Mouse (Mus musculus) layer of hippocampus, adult 9-11 months (tissue): ENCODE results near the gene Cds2.
"Not testable (repeated sequence)": the region's sequence is repeated elsewhere in the genome, so short reads cannot be mapped to it uniquely, and the experiment has no call there.

Experiments
- DNase-seq: peaks from one replicate; pipeline ENCODE4 v3.0.0; 2022

Gene Cds2

GRCm38 (mm10) chr2:132266086-132266485 is 3.1 kb downstream of the Cds2 start:
- DNase-seq = no peak

GRCm38 (mm10) chr2:132269217-132269616 is 6.3 kb downstream of the Cds2 start:
- DNase-seq = no peak

DNA sequence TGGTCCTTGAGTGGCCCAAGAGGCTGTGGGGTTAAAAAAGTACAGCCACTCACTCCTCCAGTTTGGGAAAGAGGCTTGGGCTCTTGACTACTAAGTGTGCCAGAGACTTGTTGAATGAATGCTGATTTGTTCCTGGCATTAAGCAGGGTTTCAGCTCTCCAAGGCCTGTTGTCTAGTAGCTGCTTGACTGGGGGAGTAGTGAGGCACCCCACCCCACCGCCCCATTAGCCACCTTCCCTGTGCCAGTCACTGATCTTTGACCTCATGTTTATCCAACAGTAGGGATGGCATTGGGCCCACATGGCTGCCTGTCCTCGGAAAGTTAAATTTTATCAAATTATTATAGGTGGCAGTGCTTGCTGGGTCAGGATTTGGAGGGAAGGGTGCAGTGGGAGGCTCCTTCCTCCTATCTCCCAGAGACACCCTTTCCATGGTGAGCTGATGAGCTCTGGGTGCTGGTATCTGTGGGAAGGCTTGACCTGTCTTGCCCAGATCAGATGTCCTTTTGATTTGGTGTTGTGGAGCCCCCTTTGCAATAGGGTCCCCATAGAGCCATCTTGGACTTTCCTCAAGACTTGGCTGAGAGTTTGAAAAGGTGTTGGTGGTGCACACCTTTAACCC is 7.5 kb downstream of the Cds2 start:
- no peak for DNase-seq

- DNase-seq = no peak
These were observed 9.9 kb downstream of the Cds2 start for GRCm38 (mm10) chr2:132272694-132273389.

GRCm38 (mm10) chr2:132275527-132275926 is 12.6 kb downstream of the Cds2 start:
- DNase-seq = no peak

DNA sequence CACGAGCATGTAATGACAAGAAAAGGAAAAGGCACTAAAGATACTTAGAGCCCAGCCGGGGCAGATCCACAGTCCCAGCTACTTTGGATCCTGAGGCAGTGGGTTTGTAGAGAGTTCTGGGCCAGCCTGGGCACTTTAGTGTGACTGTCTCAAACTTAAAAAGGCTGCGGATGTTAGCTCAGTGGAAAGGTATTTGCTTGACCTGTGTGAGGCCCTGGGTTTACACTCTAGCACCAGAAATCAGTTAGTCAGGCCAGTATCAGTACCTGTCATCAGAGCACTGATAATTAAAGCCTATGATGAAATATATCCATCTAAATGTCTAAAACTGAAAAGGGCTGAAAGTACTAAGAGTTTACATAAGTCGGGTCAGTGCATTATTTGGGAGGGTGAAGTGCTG is 13.3 kb downstream of the Cds2 start:
- DNase-seq = no peak

GRCm38 (mm10) chr2:132278273-132278853 is 15.4 kb downstream of the Cds2 start:
- no peak for DNase-seq

DNA sequence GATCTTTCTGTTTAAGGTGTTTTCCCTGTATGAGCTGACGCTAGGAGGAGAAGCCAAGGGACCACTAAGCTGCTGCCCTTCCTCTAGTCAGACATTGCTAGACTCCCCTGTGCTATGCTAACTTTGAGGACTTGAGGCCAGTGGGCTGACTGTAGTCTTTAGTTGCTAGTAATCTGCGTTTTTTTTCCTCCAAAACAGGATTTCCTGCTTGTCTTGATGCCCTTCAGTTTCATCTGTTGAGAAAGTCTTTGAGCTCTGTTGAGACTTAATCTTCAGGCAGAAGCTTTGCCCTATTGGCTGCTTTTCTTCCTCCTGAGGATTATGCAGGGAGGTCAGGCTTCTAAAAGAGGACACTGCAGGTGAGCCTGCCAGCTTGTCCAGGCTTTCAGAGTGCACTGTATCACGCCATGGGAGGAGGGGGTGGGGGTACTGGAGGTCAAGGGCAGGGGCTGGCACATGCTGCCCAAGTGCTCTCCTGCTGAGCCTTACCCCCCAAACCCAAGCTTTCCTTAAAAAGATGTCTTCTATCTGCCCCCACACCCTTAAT is 16.5 kb downstream of the Cds2 start:
- DNase-seq = no peak

- DNase-seq = no peak
These were observed 17.0 kb downstream of the Cds2 start for GRCm38 (mm10) chr2:132279978-132280377.

GRCm38 (mm10) chr2:132280518-132281120 is 17.7 kb downstream of the Cds2 start:
- no peak for DNase-seq

DNA sequence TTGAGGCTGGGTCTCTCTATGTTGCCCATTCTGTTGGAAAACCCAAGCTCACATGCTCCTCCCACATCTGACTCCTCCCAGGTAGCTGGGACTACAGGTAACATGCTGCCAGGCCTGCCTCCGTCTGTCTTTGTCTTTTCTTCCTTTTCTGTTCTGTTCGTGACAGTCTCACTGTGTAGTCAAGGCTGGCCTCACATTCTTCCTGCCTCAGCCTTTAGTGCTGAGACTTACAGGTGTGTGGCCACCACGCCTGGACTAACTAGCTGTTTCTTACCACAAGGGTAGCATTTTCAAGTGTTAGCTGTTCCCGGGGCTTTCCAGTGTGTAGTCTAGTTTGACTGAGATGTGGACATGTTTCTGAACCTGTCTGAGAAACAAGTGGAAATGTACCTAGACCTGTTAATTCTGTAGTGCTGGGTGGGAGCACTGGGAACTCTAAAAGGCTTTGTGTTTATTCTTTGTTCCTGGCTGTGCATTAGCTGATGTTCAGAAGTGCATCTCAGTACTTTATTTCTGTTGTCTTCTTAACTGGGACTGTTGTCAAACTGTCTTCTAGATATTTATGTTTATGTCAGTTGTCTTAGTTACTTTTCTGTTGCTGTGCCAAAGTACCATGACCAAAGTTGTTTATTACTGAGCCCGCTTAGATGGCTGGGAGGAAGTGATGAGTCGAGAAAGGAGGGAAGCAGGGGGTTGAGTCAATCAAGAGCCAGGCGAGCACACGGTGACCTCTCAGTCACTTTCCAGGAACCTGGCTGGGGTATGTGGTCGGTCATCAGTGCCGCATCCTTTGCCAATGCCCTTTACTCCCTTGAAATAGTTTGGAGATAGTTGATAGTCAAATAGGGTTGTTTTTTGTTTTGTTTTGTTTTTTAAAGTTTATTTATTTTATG is 18.9 kb downstream of the Cds2 start:
- no peak for DNase-seq

- no peak for DNase-seq
These were observed 19.7 kb downstream of the Cds2 start for GRCm38 (mm10) chr2:132282453-132283174.

DNA sequence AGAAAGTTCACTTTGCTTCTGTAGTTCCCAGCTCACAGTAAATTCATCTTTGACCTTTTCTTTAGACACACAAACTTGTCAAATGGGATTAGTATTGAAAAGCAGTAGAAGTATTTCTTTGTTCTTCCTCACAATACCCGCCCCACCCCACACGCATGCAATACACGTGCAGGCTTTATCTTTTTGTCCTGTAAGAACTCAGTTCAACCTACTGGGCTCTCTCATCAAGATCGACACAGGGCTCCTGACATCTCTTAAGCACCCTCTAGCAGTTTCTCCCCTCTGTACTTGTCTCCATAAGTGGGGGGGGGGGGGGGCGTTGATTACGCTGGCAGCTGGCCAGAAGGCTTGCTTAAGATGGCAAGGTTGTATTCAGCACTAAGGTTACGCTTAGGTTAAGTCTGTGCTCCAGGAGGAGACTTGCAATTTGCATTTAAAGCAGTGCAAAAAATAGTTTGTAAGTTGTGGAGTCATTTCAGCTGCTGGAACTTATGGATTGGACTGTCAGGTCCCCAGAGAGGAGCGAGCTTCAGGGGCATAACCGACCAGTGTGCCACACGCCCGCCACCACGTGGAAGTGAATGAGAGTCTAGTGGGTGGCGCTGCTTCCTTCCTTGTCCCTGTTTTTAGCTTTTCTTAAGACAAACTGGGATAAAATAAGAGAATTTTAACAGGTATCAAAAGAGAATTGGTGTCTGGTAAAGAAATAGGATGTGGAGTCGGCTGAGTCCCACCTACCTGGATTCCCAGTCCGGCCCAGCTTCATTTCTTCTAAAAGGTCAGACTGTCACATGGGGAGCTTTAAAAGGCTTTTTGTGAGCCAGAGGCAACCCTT is 20.5 kb downstream of the Cds2 start:
- DNase-seq = no peak

DNA sequence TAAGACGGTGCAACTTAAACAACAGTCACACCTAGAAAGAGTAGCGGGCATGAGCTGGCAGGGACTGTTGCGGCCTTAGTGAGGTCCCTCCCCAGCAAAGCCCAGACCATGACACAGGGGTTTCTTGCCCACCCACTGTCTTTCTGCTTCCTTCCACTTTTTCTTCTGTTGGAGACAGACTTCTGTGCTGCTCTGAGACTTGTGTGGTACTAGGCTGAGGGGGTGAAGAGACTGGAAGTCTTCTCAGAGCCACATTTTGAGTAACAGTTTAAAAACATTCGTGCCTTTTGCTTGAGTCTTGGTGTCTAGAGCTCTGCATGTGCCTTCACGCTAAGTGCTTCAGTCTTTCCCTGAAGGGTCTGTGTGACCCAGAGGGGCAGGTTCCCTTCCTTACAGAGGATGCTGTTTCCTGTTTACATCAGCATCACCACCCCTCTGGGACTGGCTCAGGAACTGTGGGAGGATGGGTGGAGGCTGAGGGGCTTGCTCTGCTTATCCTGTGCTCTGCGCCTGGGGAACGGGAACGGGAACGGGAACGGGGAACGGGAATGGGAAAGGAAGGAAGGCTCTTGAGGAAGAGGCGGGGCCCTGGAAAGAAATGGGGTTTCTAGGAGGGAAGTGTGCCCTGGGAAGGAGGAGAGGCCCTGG is 21.7 kb downstream of the Cds2 start:
- no peak for DNase-seq

DNA sequence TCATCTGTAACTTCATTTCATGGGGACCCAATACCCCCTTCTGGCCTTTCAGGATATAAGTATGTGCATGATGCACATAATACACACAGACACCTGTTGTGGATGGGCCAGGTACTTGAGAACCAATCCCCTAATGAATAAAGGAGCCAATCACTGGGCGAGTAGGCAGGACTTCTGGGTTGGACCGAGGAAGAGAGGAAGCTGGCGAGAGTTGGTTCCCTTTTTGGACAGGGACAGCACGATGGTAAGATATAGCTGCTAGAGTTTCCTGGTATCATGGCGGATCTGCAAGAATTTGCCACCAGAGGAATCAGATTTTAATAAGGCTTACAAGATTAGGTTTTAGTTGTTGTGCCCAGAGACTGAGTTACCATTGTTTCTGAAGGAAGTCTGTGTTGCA is 22.8 kb downstream of the Cds2 start:
- not testable (repeated sequence) for DNase-seq

- no peak for DNase-seq
These were observed 23.6 kb downstream of the Cds2 start for GRCm38 (mm10) chr2:132286376-132287076.

- DNase-seq = not testable (repeated sequence)
These were observed 26.3 kb downstream of the Cds2 start for GRCm38 (mm10) chr2:132289213-132289612.

DNA sequence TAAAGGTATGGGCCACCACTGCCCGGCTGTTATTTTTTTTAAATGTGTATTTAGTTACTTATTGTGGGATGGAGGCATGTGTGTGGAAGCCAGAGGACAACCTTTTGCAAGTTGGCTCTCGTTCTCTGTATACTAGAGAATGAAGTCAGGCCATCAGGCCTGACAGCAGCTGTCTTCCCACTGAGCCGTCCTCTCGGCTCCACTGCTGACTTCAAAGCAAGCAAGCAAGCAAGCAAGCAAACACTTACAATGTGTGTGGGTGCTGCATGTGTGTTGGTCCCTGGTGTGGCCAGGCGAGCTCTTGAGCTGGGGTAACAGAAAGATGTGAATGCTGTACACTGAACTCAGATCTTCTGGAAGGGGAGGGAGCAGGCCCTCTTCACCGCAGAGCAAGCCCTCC is 27.9 kb downstream of the Cds2 start:
- peak; percentile 42 for DNase-seq

GRCm38 (mm10) chr2:132291265-132291664 is 28.3 kb downstream of the Cds2 start:
- no peak for DNase-seq

DNA sequence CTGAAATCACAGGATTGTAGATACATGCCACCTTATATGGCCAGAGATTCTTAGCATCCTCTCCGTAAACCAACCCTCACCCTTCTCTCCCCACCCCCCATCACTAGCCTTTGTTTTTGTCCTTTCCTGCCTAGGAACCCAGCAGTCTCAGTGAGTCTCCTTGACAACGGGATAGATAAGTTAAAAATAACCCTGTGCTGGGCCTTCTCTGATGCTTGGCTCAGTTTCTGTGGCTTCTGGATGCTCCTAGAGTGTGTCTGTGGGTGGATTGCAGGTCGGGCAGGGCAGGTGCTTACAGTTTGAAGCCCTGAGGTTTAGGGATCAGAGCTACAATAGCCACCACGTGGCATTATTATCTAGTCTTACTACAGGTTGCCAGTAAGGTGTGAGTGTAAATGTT is 29.1 kb downstream of the Cds2 start:
- DNase-seq = peak; percentile 80
